Mouse (Mus musculus) cerebellum, adult 11-12 months (tissue): ENCODE results near the gene Hnrnpdl.

Experiments used
- DNase-seq: peaks from one replicate; pipeline ENCODE4 v3.0.0; 2022

Gene Hnrnpdl

GRCm38 (mm10) chr5:100039602-100040142, at the start of gene Hnrnpdl, which contains the start of gene Enoph1:
Hnrnpdl (minus strand) TSS chr5:100039664.
Enoph1 (plus strand) TSS chr5:100039985.
- peak; percentile 94 for DNase-seq

- DNase-seq: no peak
These were observed 45.6 kb upstream of the Hnrnpdl start for GRCm38 (mm10) chr5:100085097-100085496.

- DNase-seq: no peak
These were observed 44.6 kb upstream of the Hnrnpdl start for GRCm38 (mm10) chr5:100083953-100084562.

- no peak for DNase-seq
These were observed 42.5 kb upstream of the Hnrnpdl start for GRCm38 (mm10) chr5:100082006-100082405.

- DNase-seq: no peak
These were observed 40.4 kb upstream of the Hnrnpdl start for GRCm38 (mm10) chr5:100079931-100080275.

- DNase-seq: no peak
These were observed 39.8 kb upstream of the Hnrnpdl start for GRCm38 (mm10) chr5:100079040-100079930.

GRCm38 (mm10) chr5:100074571-100074970, 35.1 kb upstream of the Hnrnpdl start:
- no peak for DNase-seq

GRCm38 (mm10) chr5:100072557-100072956, 33.1 kb upstream of the Hnrnpdl start:
- DNase-seq: no peak

- DNase-seq: no peak
These were observed 32.1 kb upstream of the Hnrnpdl start for GRCm38 (mm10) chr5:100071541-100071940.

- peak; percentile 71 for DNase-seq
These were observed 30.8 kb upstream of the Hnrnpdl start for GRCm38 (mm10) chr5:100070255-100070654.

GRCm38 (mm10) chr5:100069526-100069925, 30.1 kb upstream of the Hnrnpdl start:
- DNase-seq: no peak

GRCm38 (mm10) chr5:100067579-100067978, 28.1 kb upstream of the Hnrnpdl start:
- DNase-seq: no peak

GRCm38 (mm10) chr5:100060876-100061275, 21.4 kb upstream of the Hnrnpdl start:
- DNase-seq: no peak

- no peak for DNase-seq
These were observed 19.9 kb upstream of the Hnrnpdl start for GRCm38 (mm10) chr5:100059326-100059725.

GRCm38 (mm10) chr5:100058729-100059128, 19.3 kb upstream of the Hnrnpdl start:
- no peak for DNase-seq

- no peak for DNase-seq
These were observed 18.2 kb upstream of the Hnrnpdl start for GRCm38 (mm10) chr5:100057461-100058209.

GRCm38 (mm10) chr5:100055866-100056369, 16.5 kb upstream of the Hnrnpdl start:
- no peak for DNase-seq

GRCm38 (mm10) chr5:100054807-100055547, 15.5 kb upstream of the Hnrnpdl start:
- no peak for DNase-seq

- no peak for DNase-seq
These were observed 13.3 kb upstream of the Hnrnpdl start for GRCm38 (mm10) chr5:100052728-100053127.

GRCm38 (mm10) chr5:100049904-100050303, 10.4 kb upstream of the Hnrnpdl start:
- DNase-seq: no peak

GRCm38 (mm10) chr5:100047871-100048270, 8.4 kb upstream of the Hnrnpdl start:
- DNase-seq: no peak

- DNase-seq: no peak
These were observed 7.7 kb upstream of the Hnrnpdl start for GRCm38 (mm10) chr5:100047143-100047640.
